Comparison of ENCODE assay signal across 13 mouse cellular contexts in the genomic region with DNA sequence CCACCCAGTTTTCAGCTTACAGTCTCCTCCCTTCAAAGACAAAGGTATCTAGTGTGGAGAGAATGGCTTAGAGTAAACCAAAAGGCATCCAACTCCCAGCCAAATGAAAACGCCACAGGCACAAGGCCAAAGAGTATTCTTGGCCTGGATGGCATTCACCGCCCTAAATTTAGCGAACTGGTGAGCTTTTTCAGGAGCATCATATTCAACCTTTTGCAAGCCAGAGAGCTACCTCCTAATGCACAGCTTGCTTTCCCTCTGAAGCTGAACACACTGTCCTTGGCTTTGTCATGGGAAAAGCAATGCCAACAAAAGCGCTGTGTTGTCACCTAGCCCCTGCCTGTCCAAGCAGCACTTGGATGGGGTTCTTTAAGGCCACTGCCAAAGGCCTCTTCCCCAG.
A peak's percentile ranks its signal among the peaks of the same experiment; 100 is the strongest.
DNase-seq lines count a peak whose midpoint lies in the region; ATAC-seq lines count a peak whose summit lies in the region.
"Had no signal": no experiment of that assay in that cellular context is flagged by ENCODE, and none has a peak within 500 bp of the region (broad histone marks: within the 10 kb centered on the region; RNA-seq: fewer than 3 reads in every experiment).

No protein-coding gene starts in this region.

- H3K4me1 ChIP-seq in embryonic facial prominence, embryonic 10.5 days, result no peaks in the 10 kb centered on the region
- H3K4me1 ChIP-seq: forebrain, embryonic 12.5 days; hindbrain, embryonic 12.5 days had no signal

- H3K4me3 ChIP-seq in embryonic facial prominence, embryonic 10.5 days, result no peak overlapping the region
- H3K4me3 ChIP-seq: forebrain, embryonic 12.5 days; hindbrain, embryonic 12.5 days had no signal

- peak; percentile 44; the same call in 1 of the 2 replicates for ATAC-seq in frontal cortex, adult (ENCODE audit: low TSS enrichment)

- H3K27me3 ChIP-seq in embryonic facial prominence, embryonic 10.5 days (replicated peaks; ENCODE audit: low read depth, poor library complexity, severe bottlenecking), result no peaks in the 10 kb centered on the region
- H3K27me3 ChIP-seq: forebrain, embryonic 12.5 days; hindbrain, embryonic 12.5 days had no signal

- intact Hi-C loops in heart, postnatal 14 days (cut with DNase I), result loop anchor here (5.0 to 10.0 kb wide), 3 partner anchors 102 to 179 kb away; no protein-coding TSS in a partner anchor

- WGBS in embryonic facial prominence, embryonic 10.5 days, result 89% methylated on average over 4 of the region's 4 CpGs

- no peaks in the 10 kb centered on the region for H3K9me3 ChIP-seq in embryonic facial prominence, embryonic 10.5 days
- H3K9me3 ChIP-seq: forebrain, embryonic 12.5 days; hindbrain, embryonic 12.5 days had no signal

- DNase-seq in frontal cortex, adult 2 months (ENCODE audit: extremely low spot score in 1 of 2, low spot score in 1 of 2), result no peak
- peak; percentile 5 for DNase-seq in adrenal gland, postnatal 14 days
- peak; percentile 77 to 89 for DNase-seq in cerebellum, postnatal 36 days
- DNase-seq in heart, postnatal 14 days, result peak; percentile 56 to 74
- no peak for DNase-seq in testis, postnatal 10 days (ENCODE audit: low spot score)
- DNase-seq in thymus, postnatal 36 days, result no peak
- no peak for DNase-seq in embryonic facial prominence, embryonic 10.5 days (ENCODE audit: low spot score)
- DNase-seq: B cell, adult 2 months; kidney, adult 2 months; lung, postnatal 4 days had no signal

- no peak overlapping the region for H3K27ac ChIP-seq in embryonic facial prominence, embryonic 10.5 days (replicated peaks)
- H3K27ac ChIP-seq: forebrain, embryonic 12.5 days; hindbrain, embryonic 12.5 days had no signal

- H3K36me3 ChIP-seq in embryonic facial prominence, embryonic 10.5 days (replicated peaks), result no peaks in the 10 kb centered on the region
- H3K36me3 ChIP-seq: forebrain, embryonic 12.5 days; hindbrain, embryonic 12.5 days had no signal

Comparison
In these comparisons a context has a peak if more than half of its experiments do, and no peak if none do; other contexts are left out.
1. DNase-seq: peak in adrenal gland, postnatal 14 days (single experiment), cerebellum, postnatal 36 days (2 of 2) and heart, postnatal 14 days (2 of 2); none in frontal cortex, adult 2 months (0 of 2), testis, postnatal 10 days (single experiment), thymus, postnatal 36 days (0 of 2) and embryonic facial prominence, embryonic 10.5 days (single experiment).